Mouse (Mus musculus) forebrain, embryonic 10.5 days (tissue): ENCODE measurements around the gene Xylb. TPM values are rescaled to one million over a fixed set of nuclear protein-coding genes. Genes with fewer than 3 reads are reported as not detected.
A peak's percentile ranks its signal among the peaks of the same experiment; 100 is the strongest.

Experiments used
- DNase-seq: peaks from one replicate; pipeline ENCODE4 v3.0.0-alpha.2; 2017; ENCODE audit warnings: low spot score; ENCODE audit errors: extremely low spot score
- H3K27ac ChIP-seq: fragments of 300-500 bp; sonication (generic); 2 replicates; pipeline ENCODE4 v1.5.1; 2016; ENCODE audit warnings: mild to moderate bottlenecking
- H3K27me3 ChIP-seq: fragments of 300-500 bp; sonication (generic); 2 replicates; pipeline ENCODE4 v1.6.1; 2016; ENCODE audit warnings: mild to moderate bottlenecking; ENCODE audit not compliant: poor library complexity, severe bottlenecking
- H3K36me3 ChIP-seq: fragments of 300-500 bp; sonication (generic); replicated peaks from 2 replicates; pipeline ENCODE4 v1.6.1; 2016; ENCODE audit warnings: mild to moderate bottlenecking, moderate library complexity
- H3K4me1 ChIP-seq: fragments of 300-500 bp; sonication (generic); 2 replicates; pipeline ENCODE4 v1.6.1; 2016
- H3K4me3 ChIP-seq: fragments of 300-500 bp; sonication (generic); 2 replicates; pipeline ENCODE4 v1.5.1; 2016; ENCODE audit warnings: mild to moderate bottlenecking, moderate library complexity
- H3K9me3 ChIP-seq: fragments of 300-500 bp; sonication (generic); 2 replicates; pipeline ENCODE4 v1.6.1; 2016; ENCODE audit warnings: mild to moderate bottlenecking, moderate library complexity
- WGBS: fragments of 180-500 bp; shearing (Covaris S2); methylation state at CpG from one replicate; pipeline ENCODE4 v1.1.7; 2016; 5-methylcytosine and 5-hydroxymethylcytosine counted together
- polyA plus RNA-seq: library from polyadenylated mRNA; unstranded; fragments of >200 nt; fragmentation: Nextera tagmentation; extraction: Ambion mirVana; gene quantifications from 2 replicates; pipeline ENCODE4 v1.2.1, GENCODE M21; 2016

The Xylb gene
- polyA plus RNA-seq, 1 experiment from 2014 or later = 12.6 TPM

DNA sequence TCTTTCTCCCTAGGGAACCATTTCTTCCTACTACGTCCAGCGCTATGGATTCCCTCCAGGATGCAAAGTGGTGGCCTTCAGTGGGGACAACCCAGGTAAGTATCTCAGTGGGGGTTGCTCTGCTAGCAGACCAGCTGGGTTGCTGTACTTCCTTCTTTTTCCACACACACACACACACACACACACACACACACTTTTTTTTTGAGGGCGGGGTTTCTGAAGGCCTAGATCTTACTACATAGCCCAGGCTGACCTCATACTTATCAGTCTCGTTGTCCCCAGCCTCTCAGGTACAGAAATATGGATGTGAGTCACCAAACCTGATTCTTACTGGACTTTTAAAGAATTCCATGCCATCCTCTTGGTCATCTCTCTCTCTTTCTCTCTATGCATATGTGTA lies 21.1 kb downstream of the Xylb start:
- no peaks in the 10 kb centered on the region for H3K27me3 ChIP-seq
- WGBS = 95% methylated on average over 4 of the region's 4 CpGs

DNA sequence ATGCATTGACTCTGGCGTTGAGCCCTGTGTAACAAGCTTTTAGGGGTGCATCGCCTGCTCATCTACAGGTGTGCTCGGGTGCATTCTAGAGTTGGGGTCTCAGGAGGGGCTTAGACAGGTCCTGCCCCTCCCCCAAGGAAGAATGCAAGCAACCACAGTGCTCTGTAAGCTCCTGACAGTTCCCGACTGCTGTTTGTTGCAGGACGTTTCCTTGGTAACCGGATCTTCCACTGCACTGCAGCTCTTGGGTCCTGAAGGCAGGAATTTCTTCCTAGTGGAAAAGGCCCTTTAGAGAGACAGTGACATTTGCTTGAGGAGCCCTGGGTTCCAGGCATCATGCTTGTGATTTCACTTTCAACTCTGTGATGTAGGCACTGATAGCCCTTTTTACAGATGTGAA lies 25.4 kb downstream of the Xylb start:
- Histone ChIP-seq H3K9me3 (peaks cover 7% of the 10 kb centered on the region; the same call in 1 of the 2 replicates), H3K27ac (no peak overlapping the region), H3K4me3 (no peak overlapping the region), H3K4me1 (no peaks in the 10 kb centered on the region), H3K36me3 (peaks cover 88% of the 10 kb centered on the region), H3K27me3 (no peaks in the 10 kb centered on the region)
- WGBS = 66% methylated on average over 6 of the region's 6 CpGs
- no peak for DNase-seq

More for the DNA sequence above, 21.1 kb downstream of the Xylb start:
- Histone ChIP-seq H3K36me3 (peaks cover 85% of the 10 kb centered on the region), H3K4me1 (no peaks in the 10 kb centered on the region), H3K4me3 (no peak overlapping the region), H3K27ac (no peak overlapping the region), H3K9me3 (no peaks in the 10 kb centered on the region)
- DNase-seq = no peak

DNA sequence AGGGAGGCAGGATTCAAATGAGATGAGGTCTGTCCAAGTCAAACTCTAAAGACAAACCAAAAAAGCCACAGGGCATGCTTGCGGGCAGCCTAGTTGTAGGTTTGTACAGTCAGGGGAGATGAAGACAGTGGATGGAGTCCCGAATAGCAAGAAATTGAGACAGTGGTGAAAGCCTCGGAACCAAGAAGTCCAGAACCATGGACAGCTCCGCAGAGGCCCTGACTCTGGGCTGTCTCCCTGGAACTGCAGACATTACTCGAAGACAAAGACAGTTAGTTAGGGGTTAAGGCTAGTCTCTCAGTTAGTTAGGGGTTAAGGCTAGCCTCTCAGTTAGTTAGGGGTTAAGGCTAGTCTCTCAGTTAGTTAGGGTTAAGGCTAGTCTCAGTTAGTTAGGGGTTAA lies 31.8 kb downstream of the Xylb start:
- DNase-seq = no peak
- Histone ChIP-seq H3K36me3 (peaks cover 63% of the 10 kb centered on the region), H3K4me3 (no peak overlapping the region), H3K9me3 (peaks cover 7% of the 10 kb centered on the region; the same call in 1 of the 2 replicates), H3K27me3 (no peaks in the 10 kb centered on the region), H3K4me1 (no peaks in the 10 kb centered on the region), H3K27ac (no peak overlapping the region)
- 64% methylated on average over 5 of the region's 5 CpGs for WGBS

DNA sequence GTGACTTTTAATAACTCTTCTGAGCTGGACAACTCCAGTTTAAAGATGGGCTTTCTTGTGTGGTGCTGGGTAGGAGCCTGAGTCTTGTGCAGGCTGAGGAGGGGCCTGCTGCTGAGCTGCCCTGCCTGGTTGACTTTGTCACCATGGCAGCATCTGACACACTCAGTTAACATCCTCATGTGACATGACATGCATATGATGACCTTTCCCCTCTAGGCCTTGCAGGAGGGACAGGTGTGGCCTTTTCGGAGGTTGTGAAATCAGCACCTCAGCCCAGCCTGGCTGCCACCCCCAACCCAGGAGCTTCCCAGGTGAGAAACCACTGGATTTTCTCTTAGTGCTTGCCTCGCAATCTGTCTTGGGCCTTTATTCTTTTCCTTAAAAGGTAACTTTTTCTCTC lies 33.0 kb downstream of the Xylb start:
- no peak for DNase-seq
- Histone ChIP-seq H3K9me3 (peaks cover under 1% of the 10 kb centered on the region; the same call in 1 of the 2 replicates), H3K4me1 (no peaks in the 10 kb centered on the region), H3K27ac (no peak overlapping the region), H3K27me3 (no peaks in the 10 kb centered on the region), H3K4me3 (no peak overlapping the region), H3K36me3 (peaks cover 54% of the 10 kb centered on the region)
- 88% methylated on average over 2 of the region's 2 CpGs for WGBS

DNA sequence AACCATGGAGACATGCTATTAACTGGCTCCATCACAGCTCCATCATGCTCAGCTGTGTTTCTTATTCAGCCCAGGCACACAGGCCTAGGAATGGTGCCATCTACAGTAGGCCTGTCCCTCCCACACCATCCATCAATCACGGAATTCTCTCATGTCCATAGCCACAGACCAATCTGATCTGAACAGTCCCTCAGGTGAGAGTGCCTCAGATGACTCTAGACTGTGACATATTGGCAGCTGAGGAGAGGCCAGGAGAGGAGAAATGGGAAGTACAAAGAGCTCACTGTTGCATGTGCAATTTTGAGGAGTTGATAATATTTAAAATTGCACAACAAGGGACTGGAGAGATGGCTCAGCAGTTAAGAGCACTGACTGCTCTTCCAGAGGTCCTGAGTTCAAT lies 37.6 kb downstream of the Xylb start:
- Histone ChIP-seq H3K27ac (no peak overlapping the region), H3K27me3 (no peaks in the 10 kb centered on the region), H3K9me3 (no peaks in the 10 kb centered on the region), H3K4me3 (no peak overlapping the region), H3K4me1 (no peaks in the 10 kb centered on the region), H3K36me3 (peaks cover 24% of the 10 kb centered on the region)
- 86% methylated on average over 1 of the region's 1 CpGs for WGBS
- no peak for DNase-seq

DNA sequence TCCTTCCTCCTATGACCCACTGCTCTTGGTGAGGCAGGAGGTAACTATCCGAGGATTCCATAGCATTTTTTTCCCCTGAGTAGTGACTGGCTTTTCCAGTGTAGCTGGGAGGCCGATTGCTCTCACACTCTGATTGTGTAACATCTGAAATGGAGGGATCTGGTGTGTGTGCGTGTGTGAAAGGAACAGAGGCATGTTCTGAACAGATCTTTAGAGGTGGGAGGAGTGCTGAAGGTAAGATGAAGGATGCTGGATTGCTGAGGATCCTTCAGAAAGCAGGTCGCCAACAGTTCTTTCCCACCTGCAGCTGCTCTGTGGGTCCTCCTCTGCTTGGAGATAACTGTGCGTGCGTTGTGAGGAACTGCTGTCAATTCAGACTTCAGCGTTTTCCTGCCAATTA lies 44.2 kb downstream of the Xylb start:
- peak overlapping the region; percentile 69 for H3K4me3 ChIP-seq
- H3K27ac ChIP-seq = peak overlapping the region; percentile 100
- no peaks in the 10 kb centered on the region for H3K27me3 ChIP-seq
- H3K4me1 ChIP-seq = peaks cover 40% of the 10 kb centered on the region
- no peaks in the 10 kb centered on the region for H3K9me3 ChIP-seq
- DNase-seq = no peak
- 11% methylated on average over 7 of the region's 7 CpGs for WGBS
- peaks cover 18% of the 10 kb centered on the region for H3K36me3 ChIP-seq

DNA sequence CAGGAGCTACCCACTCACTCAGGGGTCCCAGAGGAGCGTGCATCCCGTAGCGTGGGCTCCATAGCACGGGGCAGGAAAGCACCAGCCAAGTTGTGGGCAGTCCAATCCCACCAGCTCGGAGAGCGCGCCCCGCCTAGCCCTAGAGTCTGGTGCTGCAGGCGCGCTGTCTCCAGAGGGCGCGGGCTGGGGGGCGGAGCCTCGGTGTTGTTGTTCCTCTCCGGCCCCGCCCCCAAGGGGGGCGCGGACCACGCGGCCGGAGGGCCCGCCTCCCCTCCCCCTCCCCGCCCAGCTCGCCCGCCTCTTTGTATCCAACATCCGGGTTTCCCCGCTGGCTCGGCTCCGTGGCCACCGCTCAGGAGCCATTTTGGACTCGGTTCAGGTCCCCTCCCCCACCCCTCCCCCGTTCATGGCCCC lies 44.6 kb downstream of the Xylb start, which contains the start of gene Acvr2b:
Gene Acvr2b (plus strand): TSS at position 318 of the 414 bp plus-strand sequence.
- Histone ChIP-seq H3K9me3 (no peaks in the 10 kb centered on the region; the same call in 1 of the 2 replicates), H3K36me3 (peaks cover 23% of the 10 kb centered on the region), H3K27me3 (no peaks in the 10 kb centered on the region), H3K4me3 (peak within 1 kb of the TSS; percentile 69), H3K27ac (peak within 1 kb of the TSS; percentile 100), H3K4me1 (peaks cover 41% of the 10 kb centered on the region)
- under 1% methylated on average over 32 of the region's 32 CpGs for WGBS
- peak; percentile 96 for DNase-seq

DNA sequence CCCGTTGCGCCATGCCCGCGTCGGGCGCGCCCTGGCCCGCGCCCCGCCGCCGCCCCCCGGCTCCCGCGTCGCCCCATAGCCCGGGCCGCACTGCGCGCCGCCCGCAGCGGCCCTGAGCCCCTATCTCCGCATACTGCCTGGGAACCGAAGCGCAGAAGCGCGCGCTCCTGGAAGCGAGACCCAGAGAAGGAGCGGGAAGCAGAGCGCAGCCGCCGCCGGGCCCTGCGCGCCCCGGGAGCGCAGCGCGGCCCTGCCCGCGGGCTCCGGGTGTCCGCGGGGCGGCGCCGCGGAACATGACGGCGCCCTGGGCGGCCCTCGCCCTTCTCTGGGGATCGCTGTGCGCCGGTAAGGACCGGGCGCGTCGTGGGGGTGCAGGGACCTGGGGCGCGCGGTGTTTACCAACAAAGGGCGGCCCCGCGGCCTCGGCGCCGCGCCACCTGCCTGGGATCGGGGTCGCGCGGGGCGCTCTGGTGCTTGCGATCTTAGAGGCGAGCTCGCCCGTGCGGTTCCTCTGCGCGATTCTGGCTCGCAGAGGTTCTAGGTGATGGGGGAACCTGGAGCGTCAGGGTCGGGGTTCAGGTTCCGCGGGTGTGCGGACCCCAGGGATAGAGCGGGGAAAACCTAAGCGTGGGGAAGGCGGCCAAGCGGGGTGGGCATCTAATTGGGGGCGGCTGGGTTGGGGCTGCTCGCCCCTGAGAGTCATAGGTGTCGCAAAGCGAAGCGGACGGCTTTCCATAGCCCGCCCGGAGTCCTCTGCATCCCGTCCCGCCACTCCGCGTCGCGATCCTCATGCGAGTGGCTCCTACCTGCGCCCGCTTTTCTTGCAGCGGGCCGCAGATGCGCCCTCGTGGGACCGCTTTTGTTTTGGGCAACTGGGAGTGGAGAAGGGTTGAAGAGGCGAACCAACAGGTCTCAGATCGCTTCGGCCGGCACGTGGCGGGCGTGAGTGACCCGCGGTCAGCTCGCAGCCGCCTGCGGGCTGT lies 45.4 kb downstream of the Xylb start:
- peaks cover 30% of the 10 kb centered on the region for H3K36me3 ChIP-seq
- no peaks in the 10 kb centered on the region for H3K27me3 ChIP-seq
- H3K4me3 ChIP-seq = peak overlapping the region; percentile 69
- peaks cover 41% of the 10 kb centered on the region for H3K4me1 ChIP-seq
- peak overlapping the region; percentile 100 for H3K27ac ChIP-seq
- under 1% methylated on average over 125 of the region's 127 CpGs for WGBS
- DNase-seq = peak; percentile 69
- H3K9me3 ChIP-seq = no peaks in the 10 kb centered on the region; the same call in 1 of the 2 replicates

DNA sequence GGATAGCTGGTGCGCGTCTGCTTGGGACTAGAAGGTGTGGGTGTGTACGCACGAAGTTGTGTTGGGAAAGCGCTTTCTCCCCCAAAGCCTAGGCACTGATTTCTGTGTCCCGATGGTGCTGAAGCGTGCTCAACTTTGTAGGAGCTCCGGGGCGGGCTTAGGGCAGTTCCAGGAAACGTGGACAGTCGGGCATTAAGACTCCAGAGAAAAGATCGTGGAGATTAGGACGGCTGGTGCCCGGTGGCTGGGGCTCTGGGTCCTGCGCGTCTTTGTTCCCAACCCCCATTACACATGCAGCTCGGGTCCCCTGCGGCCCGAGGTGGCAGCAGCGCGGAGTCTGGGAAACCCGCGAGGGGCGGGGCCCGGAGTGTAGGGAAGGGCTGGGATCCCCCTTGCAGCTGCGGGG lies 46.1 kb downstream of the Xylb start:
- peak; percentile 79 for DNase-seq
- H3K36me3 ChIP-seq = peaks cover 37% of the 10 kb centered on the region
- under 1% methylated on average over 26 of the region's 26 CpGs for WGBS
- no peaks in the 10 kb centered on the region for H3K27me3 ChIP-seq
- H3K4me1 ChIP-seq = peaks cover 46% of the 10 kb centered on the region
- peak overlapping the region; percentile 69 for H3K4me3 ChIP-seq
- H3K27ac ChIP-seq = peak overlapping the region; percentile 100
- H3K9me3 ChIP-seq = peaks cover 6% of the 10 kb centered on the region; the same call in 1 of the 2 replicates

DNA sequence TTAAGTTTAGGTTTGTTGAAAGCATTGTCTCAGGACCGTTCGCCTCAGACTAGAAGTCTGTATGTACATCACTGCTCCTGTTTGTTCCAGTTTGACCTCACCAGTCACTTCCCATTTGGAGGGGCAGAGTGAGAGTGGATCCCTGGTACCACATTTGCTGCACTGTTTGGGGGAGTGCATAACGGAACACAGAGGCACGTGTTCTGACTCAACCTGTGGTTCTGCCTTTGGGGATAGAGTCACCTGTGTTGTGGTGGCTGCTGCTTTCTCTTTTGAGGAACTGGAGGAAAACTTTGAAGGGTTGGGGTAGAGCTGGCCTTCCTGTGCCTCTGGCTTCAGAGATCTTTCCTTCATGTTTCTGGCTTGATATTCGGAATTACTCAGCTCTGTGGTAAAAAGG lies 46.9 kb downstream of the Xylb start:
- DNase-seq = no peak
- 80% methylated on average over 5 of the region's 5 CpGs for WGBS
- Histone ChIP-seq H3K27ac (peak overlapping the region; percentile 100; the same call in 1 of the 2 replicates), H3K27me3 (no peaks in the 10 kb centered on the region), H3K9me3 (peaks cover 10% of the 10 kb centered on the region; the same call in 1 of the 2 replicates), H3K4me1 (peaks cover 52% of the 10 kb centered on the region), H3K4me3 (peak overlapping the region; percentile 69), H3K36me3 (peaks cover 46% of the 10 kb centered on the region)

DNA sequence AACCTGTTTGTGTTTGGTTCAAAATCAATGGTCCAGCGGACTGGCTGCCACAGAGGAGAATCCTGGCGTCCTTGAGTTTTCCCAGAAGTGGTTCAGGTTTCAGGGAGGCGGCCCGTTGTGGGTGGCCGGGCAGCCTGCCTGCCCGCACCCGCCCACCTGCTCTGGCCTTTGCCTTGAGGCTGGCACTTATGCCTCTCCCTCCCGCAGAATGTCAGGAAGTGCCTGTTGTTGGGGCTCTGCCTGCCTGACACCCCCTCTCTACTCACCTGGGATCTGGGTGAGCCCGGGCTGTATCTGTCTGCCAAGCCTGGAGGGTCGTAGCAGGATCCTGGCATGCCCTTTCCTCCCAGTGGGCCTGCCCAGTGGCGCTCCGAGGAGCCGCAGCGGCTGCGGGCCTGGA lies 50.7 kb downstream of the Xylb start:
- peaks cover 52% of the 10 kb centered on the region for H3K4me1 ChIP-seq
- WGBS = 88% methylated on average over 15 of the region's 15 CpGs

DNA sequence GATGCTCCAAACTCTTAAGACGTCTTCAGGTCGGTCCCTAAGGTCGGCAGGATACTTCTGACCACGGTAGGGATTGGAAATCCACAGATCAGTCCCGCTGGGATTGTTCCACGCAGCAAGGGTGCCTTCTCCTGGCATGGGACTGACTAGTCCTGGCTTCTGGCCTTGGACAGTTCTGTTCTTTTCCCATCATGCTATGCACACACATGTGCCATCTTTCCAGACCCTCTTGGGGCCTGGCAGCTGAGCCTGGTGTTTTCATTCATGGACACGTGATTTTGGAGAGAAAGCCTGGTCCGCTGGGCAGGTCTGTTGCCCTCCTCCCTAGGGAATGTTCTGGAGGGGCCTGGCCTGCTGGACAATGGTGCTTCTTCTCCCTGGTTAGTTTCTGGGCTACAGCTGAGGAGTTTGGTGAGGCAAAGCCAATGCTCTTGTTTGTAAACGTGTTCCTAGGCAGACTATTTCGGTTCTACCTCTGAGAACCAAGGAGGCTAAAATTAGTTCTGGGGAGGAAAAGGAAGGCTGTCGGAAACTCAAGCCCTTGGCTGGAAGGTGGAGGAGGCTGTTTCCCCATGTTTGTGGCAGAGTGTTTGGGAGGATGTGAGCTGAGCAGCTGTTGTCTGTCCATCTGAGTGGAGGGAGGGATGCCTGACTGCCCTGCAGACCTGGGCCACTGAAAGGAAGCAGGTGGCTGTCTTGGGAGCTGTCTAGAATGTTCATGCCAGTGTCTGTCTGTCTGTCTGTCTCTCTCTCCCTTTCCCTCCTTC lies 51.9 kb downstream of the Xylb start:
- Histone ChIP-seq H3K9me3 (peaks cover 44% of the 10 kb centered on the region), H3K27ac (no peak overlapping the region), H3K36me3 (peaks cover 95% of the 10 kb centered on the region), H3K27me3 (no peaks in the 10 kb centered on the region), H3K4me1 (peaks cover 44% of the 10 kb centered on the region), H3K4me3 (no peak overlapping the region)
- no peak for DNase-seq
- 89% methylated on average over 11 of the region's 11 CpGs for WGBS

More for the DNA sequence above, 50.7 kb downstream of the Xylb start:
- Histone ChIP-seq H3K36me3 (peaks cover 84% of the 10 kb centered on the region), H3K27me3 (no peaks in the 10 kb centered on the region), H3K27ac (peak overlapping the region; percentile 11; the same call in 1 of the 2 replicates), H3K9me3 (peaks cover 37% of the 10 kb centered on the region), H3K4me3 (no peak overlapping the region)
- DNase-seq = no peak
